In the genomic region with DNA sequence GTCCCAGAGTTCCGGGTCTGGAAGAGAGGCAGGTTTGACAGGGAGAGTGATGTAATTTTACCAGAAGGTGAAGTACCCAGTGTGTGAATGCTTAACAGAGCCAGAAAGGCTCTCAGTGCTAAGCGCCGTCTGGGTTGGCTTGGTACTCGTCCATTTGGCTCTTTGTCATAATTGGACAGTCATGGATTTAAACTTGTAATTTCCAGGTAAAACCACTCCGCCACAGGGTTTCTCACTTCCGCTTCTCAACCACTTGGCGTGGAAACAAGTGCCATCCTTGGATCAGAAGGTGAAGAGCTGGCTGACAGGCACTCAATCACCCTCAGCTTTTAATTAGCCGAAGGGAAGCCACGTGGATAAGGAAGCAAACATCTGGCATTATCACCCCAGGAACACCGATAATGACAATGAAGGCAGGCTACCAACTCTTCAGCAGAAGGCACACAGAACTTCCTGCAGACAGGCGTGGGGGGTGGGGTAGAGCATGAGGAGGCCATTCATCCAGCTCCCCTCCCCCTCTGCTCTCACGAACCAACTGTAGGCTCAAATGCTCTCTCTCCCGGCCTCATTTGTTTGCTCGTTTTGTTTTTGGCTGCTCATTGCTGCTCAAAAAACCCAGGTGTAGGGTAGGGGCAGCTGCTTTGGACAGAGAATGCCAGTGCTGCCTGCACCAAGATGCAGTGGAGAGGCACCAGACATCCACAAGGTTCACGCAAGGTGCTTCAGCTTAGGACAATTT, we compare ENCODE assay signal across 7 mouse cellular contexts.
DNase-seq lines count a peak whose midpoint lies in the region; ATAC-seq and TF ChIP-seq lines count a peak whose summit lies in the region.

No protein-coding gene starts in this region.

- no peaks in the 10 kb centered on the region for H3K9me3 ChIP-seq in E14TG2a.4 (ENCODE audit: low read length)
- H3K9me3 ChIP-seq in embryonic facial prominence, embryonic 14.5 days (ENCODE audit: control insufficient read depth, low read length), result no peaks in the 10 kb centered on the region
- H3K9me3 ChIP-seq in intestine, embryonic 16.5 days (ENCODE audit: control insufficient read depth, low read length), result no peaks in the 10 kb centered on the region

- peak overlapping the region; percentile 30; the same call in 1 of the 2 replicates for H3K9ac ChIP-seq in embryonic facial prominence, embryonic 14.5 days (ENCODE audit: low read depth, low read length)
- H3K9ac ChIP-seq in intestine, embryonic 16.5 days (ENCODE audit: low read depth, low read length), result no peak overlapping the region

- peak; percentile 65 for DNase-seq in Muller cell, postnatal 12 days (ENCODE audit: inconsistent ontology term)
- DNase-seq in embryonic facial prominence, embryonic 14.5 days (ENCODE audit: low spot score), result peak; percentile 75
- peak; percentile 59 for DNase-seq in thymus, postnatal 25 days
- DNase-seq in adrenal gland, adult (ENCODE audit: inconsistent age in 2 of 2, low spot score in 1 of 2), result no peak

- peak overlapping the region; percentile 52 for H3K4me2 ChIP-seq in embryonic facial prominence, embryonic 14.5 days (ENCODE audit: low read depth, low read length)
- H3K4me2 ChIP-seq in intestine, embryonic 16.5 days (ENCODE audit: low read depth, low read length), result peak overlapping the region; percentile 23

- H3K4me3 ChIP-seq in E14TG2a.4 (replicated peaks; ENCODE audit: low read length), result peak overlapping the region; percentile 82
- peak overlapping the region; percentile 25 for H3K4me3 ChIP-seq in embryonic facial prominence, embryonic 14.5 days (ENCODE audit: low read depth, low read length)
- 0 out of 2 replicates have a peak overlapping the region, but pooled peaks have one; percentile 4 for H3K4me3 ChIP-seq in intestine, embryonic 16.5 days (ENCODE audit: low read length)

- no peak for TF ChIP-seq CTCF in E14TG2a.4 (conservative IDR thresholded peaks at IDR 0.05; ENCODE audit: low read length)

- 16% methylated on average over 15 of the region's 15 CpGs for WGBS in embryonic facial prominence, embryonic 14.5 days
- 26% methylated on average over 15 of the region's 15 CpGs for WGBS in intestine, embryonic 16.5 days

- H3K4me1 ChIP-seq in E14TG2a.4 (replicated peaks; ENCODE audit: low read depth, low read length), result peaks cover 79% of the 10 kb centered on the region
- peaks cover 36% of the 10 kb centered on the region for H3K4me1 ChIP-seq in embryonic facial prominence, embryonic 14.5 days (ENCODE audit: control insufficient read depth, insufficient read depth, low read length)
- H3K4me1 ChIP-seq in intestine, embryonic 16.5 days (ENCODE audit: control insufficient read depth, insufficient read depth, low read length), result peaks cover 22% of the 10 kb centered on the region

- peak; percentile 44; the same call in 1 of the 2 replicates for ATAC-seq in embryonic facial prominence, embryonic 14.5 days (ENCODE audit: low read depth)
- no peak for ATAC-seq in intestine, embryonic 16.5 days
- ATAC-seq in megakaryocyte-erythroid progenitor cell, adult 5-6 weeks (replicated peaks; ENCODE audit: low FRiP score, low TSS enrichment, poor library complexity, severe bottlenecking), result peak; percentile 68

- H3K27me3 ChIP-seq in E14TG2a.4 (ENCODE audit: insufficient read depth, low read length), result no peaks in the 10 kb centered on the region
- H3K27me3 ChIP-seq in embryonic facial prominence, embryonic 14.5 days (replicated peaks; ENCODE audit: control insufficient read depth, insufficient read depth, low read length), result no peaks in the 10 kb centered on the region
- H3K27me3 ChIP-seq in intestine, embryonic 16.5 days (replicated peaks; ENCODE audit: control insufficient read depth, insufficient read depth, low read length), result no peaks in the 10 kb centered on the region

- peak overlapping the region; percentile 40; the same call in 1 of the 2 replicates for H3K27ac ChIP-seq in embryonic facial prominence, embryonic 14.5 days (replicated peaks; ENCODE audit: low read depth, low read length)
- H3K27ac ChIP-seq in intestine, embryonic 16.5 days (ENCODE audit: low read length), result peak overlapping the region; percentile 19; the same call in 1 of the 2 replicates

- peaks cover 42% of the 10 kb centered on the region for H3K36me3 ChIP-seq in E14TG2a.4 (ENCODE audit: insufficient read depth, low read length)
- H3K36me3 ChIP-seq in embryonic facial prominence, embryonic 14.5 days (ENCODE audit: control insufficient read depth, insufficient read depth, low read length), result no peaks in the 10 kb centered on the region
- no peaks in the 10 kb centered on the region for H3K36me3 ChIP-seq in intestine, embryonic 16.5 days (ENCODE audit: control insufficient read depth, insufficient read depth, low read length)

Comparison
In these comparisons a context has a peak if more than half of its experiments do, and no peak if none do; other contexts are left out.
1. H3K4me3 ChIP-seq: peak in every context shown above with its lines; median percentile 82 in E14TG2a.4; 25 in embryonic facial prominence, embryonic 14.5 days; 4 in intestine, embryonic 16.5 days.
2. DNase-seq: peak in Muller cell, postnatal 12 days (single experiment), embryonic facial prominence, embryonic 14.5 days (single experiment) and thymus, postnatal 25 days (single experiment); none in adrenal gland, adult (0 of 2).